Mouse (Mus musculus): Measurements from ENCODE around the gene Spryd4.
"Not testable (repeated sequence)": the region's sequence is repeated elsewhere in the genome, so short reads cannot be mapped to it uniquely, and the experiment has no call there.

Spryd4 gene

DNA sequence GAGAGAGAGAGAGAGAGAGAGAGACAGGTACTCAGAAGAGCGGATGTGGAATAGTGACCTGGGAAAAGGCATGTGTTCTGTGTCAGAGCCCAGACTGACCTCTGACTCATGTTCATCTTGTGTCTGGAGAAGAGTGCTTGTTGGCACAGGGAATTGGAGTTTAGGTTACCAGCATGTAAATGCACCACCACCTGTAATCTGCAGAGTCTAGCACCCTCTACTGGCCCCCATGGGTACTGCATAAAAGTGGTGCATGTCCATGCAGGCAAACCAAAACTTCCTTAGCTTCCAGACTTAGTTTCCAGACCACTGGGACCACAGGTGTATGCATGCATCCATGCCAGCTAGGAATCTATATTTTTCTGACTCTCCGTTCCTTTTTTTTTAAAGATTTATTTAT lies 25.6 kb downstream of the Spryd4 start:
- DNase-seq (ENCODE audit: low spot score) = peak; percentile 57

GRCm38 (mm10) chr10:128185277-128185940 lies 26.2 kb downstream of the Spryd4 start:
- DNase-seq (ENCODE audit: low spot score) = no peak

GRCm38 (mm10) chr10:128184296-128184695 lies 27.3 kb downstream of the Spryd4 start:
- no peak for DNase-seq (ENCODE audit: low spot score)

DNA sequence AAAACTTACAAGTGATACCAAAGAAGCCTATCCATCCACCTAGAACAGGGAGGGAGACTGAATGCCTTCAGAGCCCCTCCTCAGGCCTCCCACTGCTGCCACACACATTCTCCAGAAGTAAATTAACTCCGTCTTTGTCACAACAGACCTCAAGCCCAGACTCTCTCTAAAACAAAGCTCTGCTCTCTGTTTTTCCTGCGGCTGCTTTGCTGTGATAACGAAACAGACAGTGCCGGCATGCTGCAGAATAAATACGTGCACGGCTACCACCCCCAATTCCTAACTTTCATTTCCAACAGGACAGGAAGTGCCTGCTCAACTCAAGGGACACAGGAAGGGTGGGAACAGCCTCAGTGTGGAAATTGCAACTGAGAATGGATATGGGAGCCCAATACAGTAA lies 31.6 kb downstream of the Spryd4 start, which contains the start of gene Rbms2:
Gene Rbms2 (minus strand): TSS at position 309 of the 400 bp plus-strand sequence.
- DNase-seq (ENCODE audit: low spot score) = no peak

DNA sequence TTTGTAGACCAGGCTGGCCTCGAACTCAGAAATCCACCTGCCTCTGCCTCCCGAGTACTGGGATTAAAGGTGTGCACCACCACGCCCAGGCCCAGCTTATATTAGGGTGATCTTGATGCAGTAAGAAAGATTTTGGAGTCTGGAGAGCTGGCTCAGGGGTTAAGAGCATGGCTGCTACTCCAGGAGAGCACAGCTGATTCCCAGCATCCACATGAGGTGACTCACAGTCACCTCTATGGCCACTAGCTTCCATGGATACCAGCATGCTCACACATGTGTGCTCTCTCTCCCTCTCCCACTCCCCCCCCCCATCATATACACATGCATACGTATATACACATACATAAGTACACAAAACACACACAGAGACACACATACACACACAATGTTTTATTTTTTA lies 34.3 kb downstream of the Spryd4 start:
- no peak for DNase-seq (ENCODE audit: low spot score)

- DNase-seq (ENCODE audit: low spot score) = peak; percentile 24
These were observed 35.4 kb downstream of the Spryd4 start for GRCm38 (mm10) chr10:128175996-128176755.

DNA sequence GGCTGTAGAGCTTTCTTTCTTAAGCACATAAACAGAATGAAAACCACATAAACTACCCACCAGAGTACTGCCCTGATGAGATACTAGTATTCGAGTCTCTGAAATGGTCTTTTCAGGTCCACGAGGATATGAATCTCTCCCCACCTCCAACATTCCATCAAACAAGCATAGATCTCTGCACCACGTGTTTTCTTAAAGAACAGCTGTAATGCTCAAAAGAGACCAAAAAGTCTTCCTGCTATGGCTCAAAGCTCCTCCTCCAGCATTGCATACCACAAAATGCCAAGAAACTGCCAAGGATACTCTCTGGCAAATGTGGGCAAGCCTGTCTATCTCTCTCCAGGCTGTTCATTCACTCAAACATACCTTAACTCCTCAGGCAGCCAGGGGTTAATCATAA lies 36.3 kb downstream of the Spryd4 start:
- DNase-seq (ENCODE audit: low spot score) = no peak

GRCm38 (mm10) chr10:128171348-128171747 lies 40.3 kb downstream of the Spryd4 start:
- DNase-seq (ENCODE audit: low spot score) = not testable (repeated sequence)

DNA sequence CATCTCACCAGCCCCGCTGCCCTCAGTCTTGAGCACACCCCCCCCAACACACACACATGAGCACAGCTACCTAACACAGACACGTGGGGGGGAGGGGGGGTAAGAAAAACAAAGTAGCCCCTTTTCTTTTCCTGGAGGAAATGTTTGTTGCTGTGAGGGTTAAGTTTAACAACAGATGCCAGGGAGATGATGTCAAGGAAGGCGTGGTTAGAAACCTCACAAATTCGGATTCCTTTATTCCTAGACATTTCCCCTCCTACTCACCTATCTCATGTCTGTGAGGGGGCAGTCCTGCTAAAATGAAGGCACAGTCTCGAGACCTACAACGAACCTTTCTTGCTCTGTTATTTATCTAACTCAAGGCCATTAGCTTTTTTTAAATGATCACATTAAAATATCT lies 44.5 kb downstream of the Spryd4 start:
- no peak for DNase-seq (ENCODE audit: low spot score)

DNA sequence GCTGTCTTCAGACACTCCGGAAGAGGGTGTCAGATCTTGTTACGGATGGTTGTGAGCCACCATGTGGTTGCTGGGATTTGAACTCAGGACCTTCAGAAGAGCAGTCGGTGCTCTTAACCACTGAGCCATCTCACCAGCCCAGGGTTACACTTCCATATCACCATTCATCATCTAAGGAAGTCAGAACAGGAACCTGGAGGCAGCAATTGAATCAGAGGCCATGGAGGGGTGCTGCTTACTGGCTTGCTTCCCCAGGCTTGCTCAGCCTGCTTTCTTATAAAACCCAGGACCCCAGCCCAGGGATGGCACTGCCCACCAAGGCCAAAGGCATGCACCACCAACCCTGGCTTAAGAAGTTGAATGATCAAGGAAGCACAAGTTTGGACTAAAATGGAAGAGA lies 45.9 kb downstream of the Spryd4 start:
- DNase-seq (ENCODE audit: low spot score) = not testable (repeated sequence)

Data from layer of hippocampus, adult 9-10 months (tissue).